Mouse (Mus musculus) thymus, postnatal 36 days (tissue): ENCODE measurements around the gene Olfr1555-ps1.
"Not testable (repeated sequence)": the region's sequence is repeated elsewhere in the genome, so short reads cannot be mapped to it uniquely, and the experiment has no call there.

Experiments
- DNase-seq, 2 experiments: peaks; one replicate each; pipeline ENCODE4 v3.0.0; 2022; ENCODE audit warnings: mixed read lengths in 2 of 2

The Olfr1555-ps1 gene

DNA sequence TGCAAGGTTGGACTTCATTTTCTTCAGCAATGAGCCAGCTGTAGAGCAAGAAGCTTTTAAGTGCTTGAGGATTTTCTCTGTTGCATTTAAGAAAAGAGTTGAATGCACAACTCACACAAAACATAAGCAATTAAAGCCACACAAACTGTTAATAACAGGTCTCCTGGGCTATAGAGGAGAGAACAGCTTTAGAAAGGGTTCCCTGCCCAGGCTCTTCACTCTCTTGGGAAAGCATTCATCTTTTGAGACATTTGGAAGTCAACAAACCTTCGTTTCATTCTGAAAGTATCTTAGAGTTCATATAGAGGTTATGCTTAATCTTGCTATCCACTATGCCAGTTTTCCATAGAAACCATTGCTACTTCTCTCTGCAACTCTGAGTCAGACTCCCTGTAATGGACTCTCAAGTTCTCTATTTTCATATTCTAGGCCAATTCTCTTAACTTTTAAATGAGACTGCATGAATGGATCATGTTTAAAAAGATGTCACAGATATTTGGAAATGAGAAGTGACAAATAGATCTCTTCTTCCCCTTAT is at the start of gene Olfr1555-ps1:
Gene Olfr1555-ps1 (minus strand): TSS at position 51 of the 538 bp plus-strand sequence.
- DNase-seq = not testable (repeated sequence)

DNA sequence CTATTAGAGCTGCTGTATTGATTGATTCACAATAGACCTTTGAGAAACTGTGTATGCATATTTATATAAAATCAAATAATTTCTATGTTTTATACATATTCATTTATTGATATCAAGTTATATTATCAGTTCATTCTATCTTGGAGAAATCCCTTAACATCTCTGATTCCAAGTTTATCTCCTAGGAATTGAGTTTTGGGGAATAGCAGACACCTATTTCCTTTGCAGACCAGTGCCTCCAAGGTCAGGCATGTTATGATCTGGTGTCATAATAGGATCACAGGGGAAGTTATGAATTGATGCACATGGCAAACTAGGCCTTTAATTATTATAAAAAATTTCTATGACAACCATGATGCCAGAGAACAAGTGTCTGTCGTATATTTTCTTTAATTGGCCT is 30.4 kb upstream of the Olfr1555-ps1 start, which contains the start of gene Olfr1431:
Gene Olfr1431 (plus strand): TSS at position 301 of the 400 bp plus-strand sequence.
- no peak for DNase-seq

DNA sequence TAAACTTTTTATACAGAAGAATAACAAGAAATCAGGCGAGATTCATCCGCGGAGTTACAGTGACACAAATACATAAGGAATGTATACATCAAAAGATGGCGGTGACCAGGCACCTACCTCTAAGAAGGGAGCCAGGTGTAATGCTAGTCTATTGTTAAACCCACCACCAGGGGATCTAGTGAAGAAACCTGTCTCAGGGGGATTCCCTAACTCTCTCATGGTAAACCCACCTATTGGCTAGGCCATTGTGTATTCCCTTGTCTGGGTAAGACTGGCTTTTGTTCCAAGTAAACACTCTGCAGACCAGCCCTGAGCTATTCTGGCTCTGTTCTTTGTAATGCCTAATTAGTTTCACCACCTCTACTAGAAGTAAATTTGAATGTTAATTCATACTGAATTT is 29.2 kb upstream of the Olfr1555-ps1 start:
- DNase-seq = not testable (repeated sequence)

GRCm38 (mm10) chr19:12175431-12175830 is 5.5 kb upstream of the Olfr1555-ps1 start:
- not testable (repeated sequence) for DNase-seq

- DNase-seq = no peak
These were observed 24.5 kb downstream of the Olfr1555-ps1 start for GRCm38 (mm10) chr19:12145452-12145851.

GRCm38 (mm10) chr19:12143356-12143755 is 26.6 kb downstream of the Olfr1555-ps1 start:
- DNase-seq = no peak

DNA sequence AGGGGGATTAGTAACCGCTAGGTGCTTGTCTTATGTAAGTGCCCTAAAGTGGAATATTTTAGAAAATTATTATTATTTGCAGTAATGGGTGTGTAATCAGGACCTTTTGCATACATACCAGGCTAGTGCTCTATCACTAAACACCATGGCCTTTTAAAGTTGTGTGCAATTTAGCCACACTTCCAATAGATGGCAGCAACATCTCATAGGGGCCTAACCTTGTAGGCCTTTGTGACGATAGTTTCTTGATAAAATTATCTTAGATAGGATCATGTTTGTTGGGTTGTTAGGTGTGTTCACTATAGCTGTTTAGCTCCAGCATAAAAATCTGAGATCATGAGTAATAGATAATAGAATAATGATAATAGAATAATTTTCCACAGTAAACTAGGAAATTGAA is 35.6 kb downstream of the Olfr1555-ps1 start:
- DNase-seq = no peak

GRCm38 (mm10) chr19:12123103-12123502 is 46.8 kb downstream of the Olfr1555-ps1 start, which contains the start of gene Olfr76:
Gene Olfr76, minus strand, starts transcription at chr19:12123203.
- no peak for DNase-seq

DNA sequence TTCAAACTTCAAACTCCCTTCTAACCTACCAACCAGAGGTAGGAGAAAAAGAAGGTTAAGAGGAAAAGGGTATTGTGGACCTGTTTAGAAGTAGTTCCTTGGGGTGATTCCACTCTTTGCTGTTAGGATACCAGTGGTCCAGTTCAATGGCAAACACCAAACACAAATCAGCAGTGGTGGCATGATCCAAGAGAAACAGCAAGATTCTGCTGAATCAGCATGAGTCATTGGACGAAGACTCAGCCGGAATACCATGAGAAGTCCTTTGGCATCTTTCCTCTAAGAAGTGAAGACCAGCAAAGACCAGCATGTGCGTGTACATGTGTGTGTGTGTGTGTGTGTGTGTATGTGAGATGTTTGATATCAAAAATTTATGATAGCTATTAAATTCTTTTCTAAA is 53.4 kb downstream of the Olfr1555-ps1 start:
- no peak for DNase-seq

- DNase-seq = no peak
These were observed 54.1 kb downstream of the Olfr1555-ps1 start, which contains the start of gene Olfr1428 for GRCm38 (mm10) chr19:12115797-12116196. Gene Olfr1428, minus strand, starts transcription at chr19:12115897.
